8 mouse cellular contexts compared by ENCODE assay signal in genomic region chr7:133793248-133794131, GRCm38 (mm10). TPM values are rescaled to one million over a fixed set of nuclear protein-coding genes. Genes with fewer than 3 reads are reported as not detected.
DNase-seq lines count a peak whose midpoint lies in the region; ATAC-seq lines count a peak whose summit lies in the region.

No protein-coding gene starts in this region.

- peak overlapping the region; percentile 8; the same call in 1 of the 2 replicates for H3K9ac ChIP-seq in hindbrain, embryonic 16.5 days (ENCODE audit: low read depth, low read length)
- H3K9ac ChIP-seq in hindbrain, embryonic 11.5 days (ENCODE audit: low read depth, low read length), result no peak overlapping the region
- no peak overlapping the region for H3K9ac ChIP-seq in neural tube, embryonic 15.5 days (replicated peaks)

- no peaks in the 10 kb centered on the region for H3K27me3 ChIP-seq in hindbrain, embryonic 16.5 days (replicated peaks; ENCODE audit: control insufficient read depth, insufficient read depth, low read length)
- H3K27me3 ChIP-seq in hindbrain, embryonic 11.5 days (ENCODE audit: control insufficient read depth, insufficient read depth, low read length), result no peaks in the 10 kb centered on the region
- H3K27me3 ChIP-seq in neural tube, embryonic 15.5 days (replicated peaks), result no peaks in the 10 kb centered on the region; the same call in 1 of the 2 replicates

- ATAC-seq in hindbrain, embryonic 16.5 days, result 0 out of 2 replicates have a peak, but pooled peaks have one; percentile 54
- ATAC-seq in hindbrain, embryonic 11.5 days (ENCODE audit: low FRiP score), result no peak
- ATAC-seq in inflammation-experienced regulatory T-cells, adult 6 months, result no peak
- no peak for ATAC-seq in neural tube, embryonic 15.5 days (ENCODE audit: low FRiP score)

- H3K4me3 ChIP-seq in hindbrain, embryonic 16.5 days (ENCODE audit: low read length), result no peak overlapping the region
- H3K4me3 ChIP-seq in hindbrain, embryonic 11.5 days (ENCODE audit: low read depth, low read length), result no peak overlapping the region
- no peak overlapping the region for H3K4me3 ChIP-seq in neural tube, embryonic 15.5 days (replicated peaks)

- H3K4me1 ChIP-seq in hindbrain, embryonic 16.5 days (ENCODE audit: control insufficient read depth, insufficient read depth, low read depth, low read length), result no peaks in the 10 kb centered on the region; the same call in 1 of the 2 replicates
- no peaks in the 10 kb centered on the region for H3K4me1 ChIP-seq in hindbrain, embryonic 11.5 days (replicated peaks; ENCODE audit: control insufficient read depth, insufficient read depth, low read length)
- H3K4me1 ChIP-seq in neural tube, embryonic 15.5 days, result peaks cover 11% of the 10 kb centered on the region; the same call in 1 of the 2 replicates

- WGBS in hindbrain, embryonic 16.5 days, result 61% methylated on average over 10 of the region's 10 CpGs
- WGBS in hindbrain, embryonic 11.5 days, result 73% methylated on average over 10 of the region's 10 CpGs
- WGBS in neural tube, embryonic 15.5 days, result 60% methylated on average over 10 of the region's 10 CpGs

- no peaks in the 10 kb centered on the region for H3K9me3 ChIP-seq in hindbrain, embryonic 16.5 days (ENCODE audit: control insufficient read depth, low read length)
- no peaks in the 10 kb centered on the region for H3K9me3 ChIP-seq in hindbrain, embryonic 11.5 days (ENCODE audit: control insufficient read depth, low read length)
- H3K9me3 ChIP-seq in neural tube, embryonic 15.5 days (replicated peaks), result no peaks in the 10 kb centered on the region

- DNase-seq in hindbrain, embryonic 11.5 days (ENCODE audit: low spot score), result no peak
- DNase-seq in NIH3T3 (ENCODE audit: low read depth), result peak; percentile 76
- DNase-seq in cerebellum, adult 9-11 months, result peak; percentile 63
- peak; percentile 69 for DNase-seq in kidney, adult 18-20 months
- DNase-seq in lung, postnatal 4 days, result peak; percentile 6 to 35

- no peak overlapping the region for H3K27ac ChIP-seq in hindbrain, embryonic 16.5 days (ENCODE audit: low read depth, low read length)
- no peak overlapping the region for H3K27ac ChIP-seq in hindbrain, embryonic 11.5 days (ENCODE audit: low read depth, low read length)
- H3K27ac ChIP-seq in neural tube, embryonic 15.5 days (replicated peaks), result no peak overlapping the region

- H3K4me2 ChIP-seq in hindbrain, embryonic 16.5 days (ENCODE audit: low read length), result no peak overlapping the region
- H3K4me2 ChIP-seq in hindbrain, embryonic 11.5 days (replicated peaks; ENCODE audit: low read depth, low read length), result no peak overlapping the region
- H3K4me2 ChIP-seq in neural tube, embryonic 15.5 days, result no peak overlapping the region

- no peaks in the 10 kb centered on the region for H3K36me3 ChIP-seq in hindbrain, embryonic 16.5 days (ENCODE audit: control insufficient read depth, insufficient read depth, low read length)
- no peaks in the 10 kb centered on the region for H3K36me3 ChIP-seq in hindbrain, embryonic 11.5 days (ENCODE audit: control insufficient read depth, insufficient read depth, low read length)
- no peaks in the 10 kb centered on the region for H3K36me3 ChIP-seq in neural tube, embryonic 15.5 days

RNA-seq across cellular contexts. Expression of gene Dhx32, which starts 11.0 kb away (rescaled TPM):
- polyA plus RNA-seq in hindbrain, embryonic 16.5 days (2015; fragmentation: Nextera tagmentation; extraction: Ambion mirVana), result 43.8 and 44.4 TPM in 2 replicates
- 43.7 and 48.8 TPM in 2 replicates for polyA plus RNA-seq in hindbrain, embryonic 11.5 days (2014; fragmentation: Nextera tagmentation; extraction: Ambion mirVana)
- 1 to 10 TPM; 6.8 to 8.7 (median 8.5) TPM for polyA plus RNA-seq in inflammation-experienced regulatory T-cells, adult 6 months (2017; shearing (Covaris generic))
- 37.4 and 38.2 TPM in 2 replicates for polyA plus RNA-seq in neural tube, embryonic 15.5 days (2015; fragmentation: Nextera tagmentation; extraction: Ambion mirVana)

RNA-seq across cellular contexts. Expression of gene Fank1, which starts 16.8 kb away (rescaled TPM):
- polyA plus RNA-seq in hindbrain, embryonic 16.5 days (2015; fragmentation: Nextera tagmentation; extraction: Ambion mirVana), result 4.6 and 5.5 TPM in 2 replicates
- polyA plus RNA-seq in hindbrain, embryonic 11.5 days (2014; fragmentation: Nextera tagmentation; extraction: Ambion mirVana), result 2.2 and 2.9 TPM in 2 replicates
- polyA plus RNA-seq in inflammation-experienced regulatory T-cells, adult 6 months (2017; shearing (Covaris generic)), result not detected
- polyA plus RNA-seq in neural tube, embryonic 15.5 days (2015; fragmentation: Nextera tagmentation; extraction: Ambion mirVana), result 2.8 and 3.5 TPM in 2 replicates
